Mouse (Mus musculus): ENCODE results near the gene Tshz2. TPM values are rescaled to one million over a fixed set of nuclear protein-coding genes. Genes with fewer than 3 reads are reported as not detected.

Tshz2 gene
- polyA plus RNA-seq, 1 experiment from 2014 or later, result 8.4 TPM

DNA sequence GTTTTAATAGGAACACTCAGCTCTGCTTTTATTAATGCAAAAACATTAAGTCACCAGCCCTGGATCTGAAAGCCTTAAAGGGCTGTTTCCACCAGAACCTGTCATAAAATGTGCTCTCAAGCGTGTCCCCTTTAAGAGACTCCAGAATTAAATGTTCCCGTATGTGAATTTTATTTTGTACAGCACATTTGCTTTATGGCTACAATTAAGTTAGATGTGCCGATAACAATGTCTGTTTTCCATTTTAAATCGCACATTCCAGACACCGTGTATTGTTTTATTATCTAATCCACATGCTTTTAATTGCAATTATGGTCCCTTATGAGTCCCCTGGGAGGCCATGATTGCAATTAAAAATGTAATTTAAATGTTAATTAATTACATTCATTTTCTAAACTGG lies 178.8 kb downstream of the Tshz2 start:
- Histone ChIP-seq H3K9me3 (no peaks in the 10 kb centered on the region), H3K36me3 (replicated peaks) (no peaks in the 10 kb centered on the region), H3K27me3 (peaks cover 9% of the 10 kb centered on the region; the same call in 1 of the 2 replicates), H3K4me1 (peaks cover 14% of the 10 kb centered on the region), H3K9ac (no peak overlapping the region), H3K4me3 (replicated peaks) (no peak overlapping the region), H3K27ac (no peak overlapping the region), H3K4me2 (no peak overlapping the region)
- 70% methylated on average over 5 of the region's 5 CpGs for WGBS
- no peak for ATAC-seq (ENCODE audit: low FRiP score)

GRCm38 (mm10) chr2:169812055-169812454 lies 179.2 kb downstream of the Tshz2 start:
- no peaks in the 10 kb centered on the region for H3K9me3 ChIP-seq
- H3K4me3 ChIP-seq (replicated peaks), result no peak overlapping the region
- H3K36me3 ChIP-seq (replicated peaks), result no peaks in the 10 kb centered on the region
- no peak for ATAC-seq (ENCODE audit: low FRiP score)
- peaks cover 14% of the 10 kb centered on the region for H3K4me1 ChIP-seq
- H3K4me2 ChIP-seq, result no peak overlapping the region
- H3K27ac ChIP-seq, result no peak overlapping the region
- WGBS, result 76% methylated on average over 8 of the region's 8 CpGs
- peaks cover 12% of the 10 kb centered on the region; the same call in 1 of the 2 replicates for H3K27me3 ChIP-seq
- no peak overlapping the region for H3K9ac ChIP-seq

DNA sequence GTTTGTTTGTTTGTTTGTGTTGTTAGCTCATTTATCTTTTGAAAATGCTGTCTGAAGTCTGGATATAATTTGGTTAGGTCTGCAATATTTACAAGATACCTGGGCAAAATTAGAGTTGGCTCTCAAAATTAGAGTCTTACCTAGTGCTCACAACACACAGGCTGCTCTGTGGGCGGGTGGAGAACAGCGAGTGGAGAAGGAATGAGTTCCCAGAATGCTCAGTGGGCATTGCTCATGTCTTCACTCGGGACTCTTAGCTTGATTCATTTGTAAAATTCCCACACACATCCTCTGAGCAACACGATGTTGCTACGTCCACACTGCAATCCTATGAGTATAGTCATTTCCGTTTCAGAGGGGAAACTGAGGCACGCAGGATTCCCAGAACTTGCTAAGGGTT lies 180.1 kb downstream of the Tshz2 start:
- peaks cover 12% of the 10 kb centered on the region; the same call in 1 of the 2 replicates for H3K27me3 ChIP-seq
- ATAC-seq (ENCODE audit: low FRiP score), result no peak
- peaks cover 14% of the 10 kb centered on the region for H3K4me1 ChIP-seq
- H3K9ac ChIP-seq, result no peak overlapping the region
- no peak overlapping the region for H3K4me2 ChIP-seq
- H3K4me3 ChIP-seq (replicated peaks), result no peak overlapping the region
- no peaks in the 10 kb centered on the region for H3K9me3 ChIP-seq
- 91% methylated on average over 7 of the region's 7 CpGs for WGBS
- no peaks in the 10 kb centered on the region for H3K36me3 ChIP-seq (replicated peaks)
- H3K27ac ChIP-seq, result no peak overlapping the region

- peak overlapping the region; percentile 42; the same call in 1 of the 2 replicates for H3K27ac ChIP-seq
- ATAC-seq (ENCODE audit: low FRiP score), result no peak
- H3K27me3 ChIP-seq, result peaks cover 12% of the 10 kb centered on the region; the same call in 1 of the 2 replicates
These were observed 181.5 kb downstream of the Tshz2 start for GRCm38 (mm10) chr2:169814351-169814750.

DNA sequence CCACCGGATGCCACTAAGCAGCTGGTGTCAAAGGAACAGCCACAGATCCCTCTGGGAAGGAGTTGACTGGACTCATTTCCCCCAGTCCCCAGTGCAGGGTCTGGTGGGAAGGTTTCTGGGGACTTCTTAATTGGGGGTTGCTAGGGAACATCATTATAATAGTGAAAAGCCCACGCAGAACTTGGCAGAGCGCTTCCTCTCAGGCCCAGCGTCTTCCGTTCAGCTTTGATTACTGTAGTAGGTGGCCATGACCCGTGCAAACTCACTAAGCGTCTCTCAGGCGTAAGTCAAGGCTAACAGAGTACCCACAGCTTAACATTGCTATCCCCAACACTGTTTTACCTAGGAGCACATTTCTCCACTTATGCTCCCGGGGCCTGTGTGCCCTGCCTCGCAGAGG lies 181.9 kb downstream of the Tshz2 start:
- Histone ChIP-seq H3K4me3 (replicated peaks) (no peak overlapping the region), H3K9me3 (no peaks in the 10 kb centered on the region), H3K27me3 (peaks cover 12% of the 10 kb centered on the region; the same call in 1 of the 2 replicates), H3K9ac (no peak overlapping the region), H3K4me2 (0 out of 2 replicates have a peak overlapping the region, but pooled peaks have one; percentile 8), H3K27ac (peak overlapping the region; percentile 42), H3K36me3 (replicated peaks) (no peaks in the 10 kb centered on the region), H3K4me1 (peaks cover 14% of the 10 kb centered on the region)
- WGBS, result 56% methylated on average over 10 of the region's 10 CpGs
- ATAC-seq (ENCODE audit: low FRiP score), result peak; percentile 33; the same call in 1 of the 2 replicates

More at GRCm38 (mm10) chr2:169814351-169814750, 181.5 kb downstream of the Tshz2 start:
- Histone ChIP-seq H3K9me3 (no peaks in the 10 kb centered on the region), H3K36me3 (replicated peaks) (no peaks in the 10 kb centered on the region), H3K4me2 (0 out of 2 replicates have a peak overlapping the region, but pooled peaks have one; percentile 8), H3K4me1 (peaks cover 14% of the 10 kb centered on the region), H3K9ac (no peak overlapping the region), H3K4me3 (replicated peaks) (no peak overlapping the region)
- WGBS, result 71% methylated on average over 3 of the region's 3 CpGs

DNA sequence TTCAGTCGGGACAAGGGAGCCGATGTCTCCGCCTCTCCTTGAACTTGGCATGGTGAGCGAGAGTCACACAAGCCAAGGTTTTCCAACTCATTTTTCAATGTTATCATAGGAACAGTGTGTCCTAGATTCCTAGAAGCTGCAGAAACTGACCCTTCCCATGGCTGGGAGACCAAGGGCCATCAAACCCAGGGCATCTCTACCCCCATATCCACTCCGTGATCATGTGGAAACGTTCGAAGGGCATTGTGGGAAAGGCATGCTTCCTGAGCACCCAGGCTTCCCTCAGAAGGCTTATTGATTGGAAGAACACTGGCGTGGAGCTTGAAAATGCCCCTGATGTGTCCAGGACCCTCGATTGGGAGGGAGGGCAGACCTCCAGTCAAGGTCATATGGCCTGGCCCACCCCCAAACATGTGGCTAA lies 188.2 kb downstream of the Tshz2 start:
- Histone ChIP-seq H3K4me1 (peaks cover 4% of the 10 kb centered on the region; the same call in 1 of the 2 replicates), H3K4me2 (no peak overlapping the region), H3K4me3 (replicated peaks) (no peak overlapping the region), H3K36me3 (replicated peaks) (no peaks in the 10 kb centered on the region), H3K9ac (no peak overlapping the region), H3K9me3 (no peaks in the 10 kb centered on the region), H3K27ac (no peak overlapping the region), H3K27me3 (0 out of 2 replicates have a peak, but pooled peaks cover 6% of the 10 kb centered on the region)
- 89% methylated on average over 9 of the region's 9 CpGs for WGBS
- ATAC-seq (ENCODE audit: low FRiP score), result no peak

GRCm38 (mm10) chr2:169825908-169826307 lies 193.1 kb downstream of the Tshz2 start:
- ATAC-seq (ENCODE audit: low FRiP score), result no peak
- H3K4me2 ChIP-seq, result no peak overlapping the region
- no peak overlapping the region for H3K4me3 ChIP-seq (replicated peaks)
- H3K9ac ChIP-seq, result no peak overlapping the region
- 77% methylated on average over 12 of the region's 12 CpGs for WGBS
- peaks cover 4% of the 10 kb centered on the region; the same call in 1 of the 2 replicates for H3K4me1 ChIP-seq
- no peak overlapping the region for H3K27ac ChIP-seq
- no peaks in the 10 kb centered on the region for H3K27me3 ChIP-seq
- H3K36me3 ChIP-seq (replicated peaks), result no peaks in the 10 kb centered on the region
- no peaks in the 10 kb centered on the region for H3K9me3 ChIP-seq

DNA sequence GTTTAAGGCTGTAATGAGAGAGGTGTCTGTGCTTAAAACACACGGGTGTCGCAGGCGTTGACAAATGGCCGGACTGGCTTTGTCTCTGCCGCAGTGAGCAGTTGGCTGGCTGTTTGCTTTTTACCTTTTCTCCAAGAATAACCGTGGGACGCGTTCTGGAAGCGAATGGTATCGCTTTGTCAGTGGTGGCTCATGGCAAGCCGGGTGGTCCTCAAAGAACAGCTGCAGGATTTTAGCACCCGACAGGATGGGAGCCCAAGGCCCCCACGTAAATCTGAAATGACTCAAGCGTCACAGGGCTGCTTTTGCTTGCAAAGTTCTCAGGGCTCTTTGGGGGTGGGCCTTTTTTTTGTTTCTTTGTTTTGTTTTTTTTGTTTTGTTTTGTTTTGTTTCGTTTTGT lies 193.5 kb downstream of the Tshz2 start:
- Histone ChIP-seq H3K27ac (no peak overlapping the region), H3K4me1 (peaks cover 4% of the 10 kb centered on the region; the same call in 1 of the 2 replicates), H3K4me3 (replicated peaks) (no peak overlapping the region), H3K36me3 (replicated peaks) (no peaks in the 10 kb centered on the region), H3K9ac (no peak overlapping the region), H3K27me3 (no peaks in the 10 kb centered on the region), H3K4me2 (no peak overlapping the region), H3K9me3 (no peaks in the 10 kb centered on the region)
- 0 out of 2 replicates have a peak, but pooled peaks have one; percentile 49 for ATAC-seq (ENCODE audit: low FRiP score)
- 71% methylated on average over 15 of the region's 15 CpGs for WGBS

- Histone ChIP-seq H3K36me3 (replicated peaks) (no peaks in the 10 kb centered on the region), H3K4me1 (peaks cover 4% of the 10 kb centered on the region; the same call in 1 of the 2 replicates), H3K9me3 (no peaks in the 10 kb centered on the region), H3K27ac (no peak overlapping the region), H3K4me3 (replicated peaks) (no peak overlapping the region), H3K27me3 (no peaks in the 10 kb centered on the region), H3K4me2 (no peak overlapping the region), H3K9ac (no peak overlapping the region)
- ATAC-seq (ENCODE audit: low FRiP score), result no peak
- WGBS, result 88% methylated on average over 8 of the region's 8 CpGs
These were observed 194.0 kb downstream of the Tshz2 start for GRCm38 (mm10) chr2:169826833-169827232.

DNA sequence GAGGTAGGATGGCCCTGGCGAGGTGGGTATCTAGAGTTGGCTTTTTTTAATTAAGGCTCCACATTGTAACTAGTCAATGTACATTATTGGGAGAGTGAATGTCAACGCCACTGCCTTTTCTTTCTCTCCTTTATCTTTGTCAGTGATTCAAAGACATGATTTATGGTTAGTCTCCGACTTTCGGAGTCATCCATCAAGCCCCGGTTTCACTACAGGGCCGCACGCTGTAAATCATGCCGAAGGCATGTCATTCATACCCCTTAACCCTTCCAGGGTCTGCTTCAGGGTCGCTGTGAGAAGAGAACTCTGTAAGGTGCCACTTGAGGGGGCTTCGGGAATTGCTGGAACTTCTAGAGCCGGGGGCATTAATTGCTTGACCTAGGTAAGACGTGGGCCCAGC lies 199.4 kb downstream of the Tshz2 start:
- no peak overlapping the region for H3K27ac ChIP-seq
- WGBS, result 93% methylated on average over 12 of the region's 12 CpGs
- ATAC-seq (ENCODE audit: low FRiP score), result no peak
- H3K4me2 ChIP-seq, result no peak overlapping the region
- no peak overlapping the region for H3K9ac ChIP-seq
- no peaks in the 10 kb centered on the region for H3K36me3 ChIP-seq (replicated peaks)
- no peaks in the 10 kb centered on the region for H3K9me3 ChIP-seq
- H3K27me3 ChIP-seq, result no peaks in the 10 kb centered on the region
- peaks cover 10% of the 10 kb centered on the region; the same call in 1 of the 2 replicates for H3K4me1 ChIP-seq
- H3K4me3 ChIP-seq (replicated peaks), result no peak overlapping the region

GRCm38 (mm10) chr2:169833638-169834037 lies 200.8 kb downstream of the Tshz2 start:
- no peaks in the 10 kb centered on the region for H3K27me3 ChIP-seq
- WGBS, result 86% methylated on average over 9 of the region's 9 CpGs
- H3K4me1 ChIP-seq, result peaks cover 10% of the 10 kb centered on the region; the same call in 1 of the 2 replicates
- H3K27ac ChIP-seq, result no peak overlapping the region
- no peak overlapping the region for H3K9ac ChIP-seq
- H3K36me3 ChIP-seq (replicated peaks), result no peaks in the 10 kb centered on the region
- no peak for ATAC-seq (ENCODE audit: low FRiP score)
- H3K9me3 ChIP-seq, result no peaks in the 10 kb centered on the region
- H3K4me2 ChIP-seq, result no peak overlapping the region
- no peak overlapping the region for H3K4me3 ChIP-seq (replicated peaks)

DNA sequence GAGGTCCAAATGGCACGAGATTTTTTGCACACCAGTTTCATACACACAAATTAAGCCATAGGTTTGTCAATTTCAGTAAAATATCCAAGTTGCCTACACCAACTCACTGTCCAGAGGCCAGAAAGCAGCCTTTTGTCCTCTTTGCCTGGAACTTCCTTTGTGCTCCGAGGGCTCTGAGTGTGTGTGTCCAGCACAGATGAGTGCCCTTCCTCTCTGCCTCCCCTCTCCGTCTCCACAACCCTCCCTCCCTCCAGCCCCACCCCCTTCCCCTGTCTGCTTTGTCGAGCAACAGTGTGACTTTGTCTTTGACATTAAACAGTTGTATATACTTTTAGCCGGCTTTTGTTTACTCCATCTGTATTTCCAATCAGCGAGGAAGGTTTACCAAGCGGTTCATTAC lies 201.8 kb downstream of the Tshz2 start:
- Histone ChIP-seq H3K27me3 (no peaks in the 10 kb centered on the region), H3K4me2 (no peak overlapping the region), H3K9ac (no peak overlapping the region), H3K9me3 (no peaks in the 10 kb centered on the region), H3K4me1 (peaks cover 10% of the 10 kb centered on the region; the same call in 1 of the 2 replicates), H3K4me3 (replicated peaks) (no peak overlapping the region), H3K36me3 (replicated peaks) (no peaks in the 10 kb centered on the region), H3K27ac (no peak overlapping the region)
- ATAC-seq (ENCODE audit: low FRiP score), result no peak
- WGBS, result 41% methylated on average over 7 of the region's 7 CpGs

DNA sequence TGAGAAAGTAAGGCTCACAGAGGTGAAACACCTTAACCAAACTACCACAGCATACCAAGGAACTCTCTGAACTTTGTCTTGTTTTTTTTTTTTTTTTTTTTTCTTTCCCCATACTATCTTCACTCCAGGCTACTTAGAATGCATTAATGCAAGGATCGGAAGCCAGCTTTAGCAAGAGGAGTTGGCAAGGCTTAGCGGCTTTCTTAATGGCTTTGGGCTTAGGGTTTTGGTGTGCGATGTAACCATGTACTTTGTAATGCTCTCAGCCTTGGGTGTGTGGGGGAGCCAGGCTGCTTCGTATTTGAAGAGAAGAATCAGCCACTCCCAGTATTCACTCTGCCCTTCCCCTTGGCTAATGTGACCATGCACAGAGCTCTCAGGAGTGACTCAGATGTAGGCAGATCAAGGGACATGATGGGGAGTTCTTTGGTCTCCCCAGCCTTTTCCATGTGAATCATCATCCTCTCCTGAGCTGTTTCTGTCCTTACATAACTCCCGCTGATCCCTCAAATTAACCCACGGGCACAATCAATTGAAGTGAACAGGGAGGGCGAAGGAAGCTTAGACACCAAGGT lies 204.3 kb downstream of the Tshz2 start:
- H3K27ac ChIP-seq, result no peak overlapping the region
- WGBS, result 87% methylated on average over 7 of the region's 7 CpGs
- no peak overlapping the region for H3K4me3 ChIP-seq (replicated peaks)
- no peak overlapping the region for H3K9ac ChIP-seq
- ATAC-seq (ENCODE audit: low FRiP score), result no peak
- H3K36me3 ChIP-seq (replicated peaks), result no peaks in the 10 kb centered on the region
- H3K4me1 ChIP-seq, result peaks cover 10% of the 10 kb centered on the region; the same call in 1 of the 2 replicates
- no peaks in the 10 kb centered on the region for H3K9me3 ChIP-seq
- no peaks in the 10 kb centered on the region for H3K27me3 ChIP-seq
- no peak overlapping the region for H3K4me2 ChIP-seq

Measured in forebrain, embryonic 12.5 days (tissue).